Mouse (Mus musculus) stomach, postnatal 0 days (tissue): ENCODE measurements at regions not wholly inside any gene's neighbourhood (a gene's known extent, or its start where the extent isn't known, plus 50 kb on each side); places are given as distances from the start of the nearest gene placed in this dataset.

Experiments used
- CTCF ChIP-seq: IDR thresholded peaks from 2 replicates; pipeline ENCODE4 v1.5.1; 2016; ENCODE audit warnings: antibody characterized with exemption, low read depth, mild to moderate bottlenecking, moderate library complexity
- EP300 ChIP-seq: optimal IDR thresholded peaks from 2 replicates; pipeline ENCODE3; 2016; ENCODE audit warnings: antibody characterized with exemption

- TF ChIP-seq CTCF (no peak), EP300 (no peak)
These were observed 75.1 kb downstream of the Lrrc30 start for GRCm38 (mm10) chr17:67557351-67557870.
